Comparison of ENCODE assay signal across 7 mouse cellular contexts in genomic region chr17:24150824-24151223, GRCm38 (mm10). TPM values are rescaled to one million over a fixed set of nuclear protein-coding genes. Genes with fewer than 3 reads are reported as not detected.
DNase-seq lines count a peak whose midpoint lies in the region; ATAC-seq and TF ChIP-seq lines count a peak whose summit lies in the region.

Gene Pdpk1, minus strand, starts transcription at chr17:24150924.

- peak within 1 kb of the TSS; percentile 42 to 53 (median 50) for H3K4me3 ChIP-seq in CH12.LX (replicated peaks in 1 of 3; ENCODE audit: low read depth in 2 of 3, low read length in 2 of 3, poor library complexity in 1 of 3)
- peak within 1 kb of the TSS; percentile 69; the same call in 1 of the 2 replicates for H3K4me3 ChIP-seq in G1E (ENCODE audit: low read depth, low read length)
- H3K4me3 ChIP-seq in forebrain, embryonic 14.5 days (ENCODE audit: low read depth, low read length) = peak within 1 kb of the TSS; percentile 16
- peak within 1 kb of the TSS; percentile 30 for H3K4me3 ChIP-seq in hindbrain, embryonic 12.5 days
- H3K4me3 ChIP-seq in liver, embryonic 15.5 days (replicated peaks) = peak within 1 kb of the TSS; percentile 56

- TF ChIP-seq EP300 in CH12.LX (IDR thresholded peaks at IDR 0.05; ENCODE audit: low read length) = no peak

- H3K9me3 ChIP-seq in CH12.LX (replicated peaks; ENCODE audit: low read length) (no peaks in the 10 kb centered on the region), G1E (replicated peaks) (no peaks in the 10 kb centered on the region)
- no peaks in the 10 kb centered on the region for H3K9me3 ChIP-seq in forebrain, embryonic 14.5 days (replicated peaks; ENCODE audit: control insufficient read depth, low read length)
- H3K9me3 ChIP-seq in hindbrain, embryonic 12.5 days (replicated peaks) = no peaks in the 10 kb centered on the region
- H3K9me3 ChIP-seq in liver, embryonic 15.5 days (replicated peaks) = no peaks in the 10 kb centered on the region

- no peaks in the 10 kb centered on the region for H3K36me3 ChIP-seq in CH12.LX (replicated peaks in 1 of 2; ENCODE audit: control insufficient read depth in 1 of 2, insufficient read depth in 1 of 2, low read length in 1 of 2)
- peaks cover 26% of the 10 kb centered on the region for H3K36me3 ChIP-seq in G1E (replicated peaks)
- H3K36me3 ChIP-seq in forebrain, embryonic 14.5 days (ENCODE audit: control insufficient read depth, insufficient read depth, low read length) = no peaks in the 10 kb centered on the region
- H3K36me3 ChIP-seq in hindbrain, embryonic 12.5 days = 0 out of 2 replicates have a peak, but pooled peaks cover 4% of the 10 kb centered on the region
- no peaks in the 10 kb centered on the region for H3K36me3 ChIP-seq in liver, embryonic 15.5 days (replicated peaks)

- DNase-seq in CH12.LX (ENCODE audit: extremely low read depth) (no peak), G1E (ENCODE audit: low spot score) (no peak)
- no peak for DNase-seq in forebrain, embryonic 14.5 days (ENCODE audit: low spot score)
- DNase-seq in T-cell, adult 2 months (ENCODE audit: low spot score) = no peak
- no peak for DNase-seq in embryo, embryonic 10 days (ENCODE audit: low spot score)

- H3K4me2 ChIP-seq in CH12.LX (ENCODE audit: insufficient read depth, low read depth, poor library complexity, severe bottlenecking) = peak within 1 kb of the TSS; percentile 26
- peak within 1 kb of the TSS; percentile 59 for H3K4me2 ChIP-seq in forebrain, embryonic 14.5 days (ENCODE audit: low read length)
- H3K4me2 ChIP-seq in hindbrain, embryonic 12.5 days (replicated peaks) = peak within 1 kb of the TSS; percentile 62
- H3K4me2 ChIP-seq in liver, embryonic 15.5 days = peak within 1 kb of the TSS; percentile 90

- H3K4me1 ChIP-seq in CH12.LX (ENCODE audit: control insufficient read depth in 1 of 2, insufficient read depth in 2 of 2) (peaks cover 2 to 20% of the 10 kb centered on the region in 2 experiments; a peak in 2 of 4 replicates), G1E (ENCODE audit: insufficient read depth, low read depth, low read length) (peaks cover 38% of the 10 kb centered on the region)
- H3K4me1 ChIP-seq in forebrain, embryonic 14.5 days (ENCODE audit: control insufficient read depth, insufficient read depth, low read length) = peaks cover 4% of the 10 kb centered on the region; the same call in 1 of the 2 replicates
- H3K4me1 ChIP-seq in hindbrain, embryonic 12.5 days = peaks cover 9% of the 10 kb centered on the region
- peaks cover 45% of the 10 kb centered on the region for H3K4me1 ChIP-seq in liver, embryonic 15.5 days (replicated peaks)

- H3K79me2 ChIP-seq in CH12.LX (replicated peaks; ENCODE audit: control insufficient read depth, extremely low read depth, insufficient read depth, poor library complexity, severe bottlenecking) = no peaks in the 10 kb centered on the region

- in situ Hi-C loops in CH12.LX (cut with MboI; ENCODE audit: low pct_ligation_motif_present, low pct_unique_long_range_greater_than_20kb, low sequenced_read_pairs) = no loop called here

- H3K9ac ChIP-seq in CH12.LX (ENCODE audit: insufficient read depth, low read depth) = peak within 1 kb of the TSS; percentile 2; the same call in 1 of the 2 replicates
- peak within 1 kb of the TSS; percentile 54 for H3K9ac ChIP-seq in forebrain, embryonic 14.5 days (ENCODE audit: low read length)
- peak within 1 kb of the TSS; percentile 38; the same call in 1 of the 2 replicates for H3K9ac ChIP-seq in hindbrain, embryonic 12.5 days
- H3K9ac ChIP-seq in liver, embryonic 15.5 days = peak within 1 kb of the TSS; percentile 65

- dilution Hi-C loops in CH12.LX (cut with MboI; ENCODE audit: extremely low pct_ligation_motif_present, extremely low pct_unique_long_range_greater_than_20kb, low sequenced_read_pairs) = no loop called here

- 88% methylated on average over 2 of the region's 2 CpGs for WGBS in forebrain, embryonic 14.5 days
- 80% methylated on average over 2 of the region's 2 CpGs for WGBS in hindbrain, embryonic 12.5 days
- 75% methylated on average over 2 of the region's 2 CpGs for WGBS in liver, embryonic 15.5 days (ENCODE audit: insufficient replicate concordance)

- TF ChIP-seq POLR2A in CH12.LX (IDR thresholded peaks at IDR 0.05; ENCODE audit: low read depth, low read length) = no peak

- no peak for TF ChIP-seq RAD21 in CH12.LX (IDR thresholded peaks at IDR 0.05; ENCODE audit: low read depth, low read length)

- ATAC-seq in G1E (ENCODE audit: extremely low read depth, insufficient number of reproducible peaks, low FRiP score, poor library complexity, severe bottlenecking) = no peak
- ATAC-seq in forebrain, embryonic 14.5 days = no peak
- ATAC-seq in hindbrain, embryonic 12.5 days (ENCODE audit: low FRiP score) = no peak
- no peak for ATAC-seq in liver, embryonic 15.5 days (ENCODE audit: insufficient read depth)

- H3K27ac ChIP-seq in CH12.LX (ENCODE audit: insufficient read depth, low read depth) = no peak within 1 kb of the TSS
- no peak within 1 kb of the TSS for H3K27ac ChIP-seq in forebrain, embryonic 14.5 days (ENCODE audit: low read depth, low read length)
- H3K27ac ChIP-seq in hindbrain, embryonic 12.5 days = no peak within 1 kb of the TSS
- peak within 1 kb of the TSS; percentile 91 for H3K27ac ChIP-seq in liver, embryonic 15.5 days (replicated peaks)

- H3K27me3 ChIP-seq in CH12.LX (replicated peaks) = no peaks in the 10 kb centered on the region
- H3K27me3 ChIP-seq in G1E (ENCODE audit: insufficient read depth, low read length) = no peaks in the 10 kb centered on the region
- no peaks in the 10 kb centered on the region for H3K27me3 ChIP-seq in forebrain, embryonic 14.5 days (replicated peaks; ENCODE audit: control insufficient read depth, insufficient read depth, low read length)
- no peaks in the 10 kb centered on the region for H3K27me3 ChIP-seq in hindbrain, embryonic 12.5 days
- no peaks in the 10 kb centered on the region for H3K27me3 ChIP-seq in liver, embryonic 15.5 days

- TF ChIP-seq CTCF in CH12.LX (conservative IDR thresholded peaks at IDR 0.05 in 1 of 2, IDR thresholded peaks at IDR 0.05 in 1 of 2; ENCODE audit: low read depth in 2 of 2, low read length in 2 of 2) (no peak), G1E (IDR thresholded peaks at IDR 0.05; ENCODE audit: low read depth, low read length) (no peak)

TF ChIP-seq in CH12.LX, 34 proteins besides CTCF, POLR2A, EP300 and RAD21:
- TF ChIP-seq USF2 (conservative IDR thresholded peaks at IDR 0.05; ENCODE audit: low read depth, low read length) (no peak), MYC (IDR thresholded peaks at IDR 0.05; ENCODE audit: low read depth, low read length) (no peak), MEF2A (IDR thresholded peaks at IDR 0.05; ENCODE audit: borderline replicate concordance, low read depth, low read length) (no peak), MAZ (IDR thresholded peaks at IDR 0.05; ENCODE audit: low read depth, low read length) (no peak), TBP (conservative IDR thresholded peaks at IDR 0.05; ENCODE audit: low read depth, low read length) (no peak), USF1 (IDR thresholded peaks at IDR 0.05; ENCODE audit: low read depth, low read length) (no peak), NRF1 (IDR thresholded peaks at IDR 0.05; ENCODE audit: low read depth, low read length) (no peak), SIN3A (IDR thresholded peaks at IDR 0.05; ENCODE audit: low read length) (no peak), GABPA (IDR thresholded peaks at IDR 0.05; ENCODE audit: insufficient replicate concordance, low read depth, low read length) (no peak), IRF4 (IDR thresholded peaks at IDR 0.05; ENCODE audit: low read depth, low read length) (no peak), PAX5 (IDR thresholded peaks at IDR 0.05; ENCODE audit: low read length) (no peak), RCOR1 (conservative IDR thresholded peaks at IDR 0.05; ENCODE audit: low read depth, low read length) (no peak), ZC3H11A (IDR thresholded peaks at IDR 0.05; ENCODE audit: low read depth, low read length) (no peak)

RNA-seq across cellular contexts. Expression of gene Pdpk1, which starts in this region (rescaled TPM):
- total RNA-seq in CH12.LX (2012; rRNA removed) = 15.3 and 15.9 TPM in 2 replicates
- 16.7 and 17.0 TPM in 2 replicates for total RNA-seq in CH12.LX (2014; rRNA removed)
- polyA plus RNA-seq in CH12.LX (2012; ENCODE audit: insufficient read length, low read depth) = 9.6 and 12.2 TPM in 2 replicates
- total RNA-seq in G1E (2014; fragmentation: Nextera tagmentation) = 58.6 and 58.8 TPM in 2 replicates
- total RNA-seq in G1E (2017) = 48.3 and 63.3 TPM in 2 replicates
- 27.0 and 47.8 TPM in 2 replicates for polyA plus RNA-seq in G1E (2012)
- 42.6 and 59.0 TPM in 2 replicates for polyA plus RNA-seq in forebrain, embryonic 14.5 days (2014; fragmentation: Nextera tagmentation; extraction: Ambion mirVana)
- polyA plus RNA-seq in hindbrain, embryonic 12.5 days (2016; fragmentation: Nextera tagmentation; extraction: Ambion mirVana) = 55.2 and 56.7 TPM in 2 replicates
- polyA plus RNA-seq in liver, embryonic 15.5 days (2015; fragmentation: Nextera tagmentation; extraction: Ambion mirVana) = 25.2 and 26.3 TPM in 2 replicates

Comparison
In these comparisons a context has a peak if more than half of its experiments do, and no peak if none do; other contexts are left out.
1. H3K4me2 ChIP-seq: peak in every context shown above with its lines; median percentile 90 in liver, embryonic 15.5 days; 62 in hindbrain, embryonic 12.5 days; 59 in forebrain, embryonic 14.5 days; 26 in CH12.LX.
2. H3K4me3 ChIP-seq: peak in every context shown above with its lines; median percentile 69 in G1E; 56 in liver, embryonic 15.5 days; 50 in CH12.LX; 30 in hindbrain, embryonic 12.5 days; 16 in forebrain, embryonic 14.5 days.
3. H3K9ac ChIP-seq: peak in every context shown above with its lines; median percentile 65 in liver, embryonic 15.5 days; 54 in forebrain, embryonic 14.5 days; 38 in hindbrain, embryonic 12.5 days; 2 in CH12.LX.